Mouse (Mus musculus) stomach, embryonic 16.5 days (tissue): ENCODE results near the gene Col5a1. TPM values are rescaled to one million over a fixed set of nuclear protein-coding genes. Genes with fewer than 3 reads are reported as not detected.

Experiments
- ATAC-seq: fragments of 200-750 bp; cut with Nextera tagmentation; 2 replicates; pipeline ENCODE4 v1.8.0; 2017; ENCODE audit warnings: moderate number of reproducible peaks, moderate TSS enrichment; ENCODE audit not compliant: insufficient read depth, low FRiP score
- H3K27ac ChIP-seq: fragments of 300-500 bp; sonication (generic); 2 replicates; pipeline ENCODE4 v1.5.1; 2014; ENCODE audit warnings: low read length
- H3K27me3 ChIP-seq: fragments of 300-500 bp; sonication (generic); 2 replicates; pipeline ENCODE4 v1.6.1; 2014; ENCODE audit warnings: low read length, control low read depth, mixed read lengths; ENCODE audit not compliant: control insufficient read depth, insufficient read depth
- H3K36me3 ChIP-seq: fragments of 300-500 bp; sonication (generic); 2 replicates; pipeline ENCODE4 v1.6.1; 2014; ENCODE audit warnings: low read length; ENCODE audit not compliant: control insufficient read depth, insufficient read depth
- H3K4me1 ChIP-seq: fragments of 300-500 bp; sonication (generic); 2 replicates; pipeline ENCODE4 v1.6.1; 2014; ENCODE audit warnings: low read length, control low read depth, mixed read lengths; ENCODE audit not compliant: control insufficient read depth, insufficient read depth
- H3K4me2 ChIP-seq: fragments of 300-500 bp; sonication (generic); 2 replicates; pipeline ENCODE4 v1.6.1; 2014; ENCODE audit warnings: low read depth, low read length, mixed read lengths
- H3K4me3 ChIP-seq: fragments of 300-500 bp; sonication (generic); replicated peaks from 2 replicates; pipeline ENCODE4 v1.5.1; 2014; ENCODE audit warnings: mild to moderate bottlenecking, low read length
- H3K9ac ChIP-seq: fragments of 300-500 bp; sonication (generic); 2 replicates; pipeline ENCODE4 v1.6.1; 2014; ENCODE audit warnings: low read length
- H3K9me3 ChIP-seq: fragments of 300-500 bp; sonication (generic); replicated peaks from 2 replicates; pipeline ENCODE4 v1.6.1; 2016; ENCODE audit warnings: low read length, control low read depth; ENCODE audit not compliant: control insufficient read depth
- WGBS: fragments of 180-500 bp; shearing (Covaris S2); extraction: QIAGEN DNeasy Blood & Tissue Kit; methylation state at CpG from one replicate; pipeline ENCODE4 v1.1.7; 2014; 5-methylcytosine and 5-hydroxymethylcytosine counted together
- polyA plus RNA-seq: library from polyadenylated mRNA; unstranded; fragments of >200 nt; fragmentation: Nextera tagmentation; extraction: Ambion mirVana; gene quantifications from 2 replicates; pipeline ENCODE4 v1.2.1, GENCODE M21; 2015

Col5a1 gene
- polyA plus RNA-seq, 1 experiment from 2014 or later, result 146 TPM

- ATAC-seq, result no peak
- WGBS, result 82% methylated on average over 3 of the region's 3 CpGs
- Histone ChIP-seq H3K4me2 (no peak within 1 kb of the TSS), H3K9ac (no peak within 1 kb of the TSS), H3K4me1 (no peaks in the 10 kb centered on the region), H3K36me3 (no peaks in the 10 kb centered on the region), H3K27ac (no peak within 1 kb of the TSS), H3K4me3 (no peak within 1 kb of the TSS), H3K9me3 (no peaks in the 10 kb centered on the region), H3K27me3 (no peaks in the 10 kb centered on the region)
Measured at GRCm38 (mm10) chr2:28084768-28085167, 198.5 kb downstream of the Col5a1 start, which contains the start of gene Fcnb. Fcnb (minus strand) TSS chr2:28084885.

GRCm38 (mm10) chr2:28086112-28086511 lies 199.9 kb downstream of the Col5a1 start:
- WGBS, result 76% methylated on average over 10 of the region's 10 CpGs

GRCm38 (mm10) chr2:28089095-28089494 lies 202.9 kb downstream of the Col5a1 start:
- no peak overlapping the region for H3K27ac ChIP-seq
- H3K4me1 ChIP-seq, result no peaks in the 10 kb centered on the region
- H3K4me2 ChIP-seq, result no peak overlapping the region
- H3K36me3 ChIP-seq, result no peaks in the 10 kb centered on the region
- no peak overlapping the region for H3K4me3 ChIP-seq
- H3K9me3 ChIP-seq, result no peaks in the 10 kb centered on the region
- no peaks in the 10 kb centered on the region for H3K27me3 ChIP-seq
- no peak overlapping the region for H3K9ac ChIP-seq
- no peak for ATAC-seq
- WGBS, result 39% methylated on average over 5 of the region's 5 CpGs

More at GRCm38 (mm10) chr2:28086112-28086511, 199.9 kb downstream of the Col5a1 start:
- no peak for ATAC-seq
- Histone ChIP-seq H3K36me3 (no peaks in the 10 kb centered on the region), H3K4me3 (no peak overlapping the region), H3K27me3 (no peaks in the 10 kb centered on the region), H3K9me3 (no peaks in the 10 kb centered on the region), H3K9ac (no peak overlapping the region), H3K27ac (no peak overlapping the region), H3K4me2 (no peak overlapping the region), H3K4me1 (no peaks in the 10 kb centered on the region)

Other genes with a start within 250 kb of the Col5a1 start
- gene Rxra, start 210.0 kb upstream of the Col5a1 start, polyA plus RNA-seq, result 11.9 and 12.4 TPM in 2 replicates
- gene Fcnb, start 198.5 kb downstream of the Col5a1 start, polyA plus RNA-seq, result 1.8 and 2.5 TPM in 2 replicates